Mouse (Mus musculus): Measurements from ENCODE around the gene Tspear.

GRCm38 (mm10) chr10:77724855-77725254 is 38.5 kb downstream of the Tspear start:
- TF ChIP-seq POLR2A (IDR thresholded peaks at IDR 0.05; ENCODE audit: control insufficient read depth, extremely low read depth, insufficient read depth, low read length, poor library complexity) (no peak), CTCF (IDR thresholded peaks at IDR 0.05; ENCODE audit: borderline replicate concordance, control insufficient read depth, extremely low read depth, insufficient read depth, low read length, poor library complexity) (no peak)

All from thymus, adult 2 months (tissue).